Mouse (Mus musculus) stomach, postnatal 0 days (tissue): Measurements from ENCODE around the gene Sgk1. TPM values are rescaled to one million over a fixed set of nuclear protein-coding genes. Genes with fewer than 3 reads are reported as not detected.

Experiments
- ATAC-seq: fragments of 200-750 bp; cut with Nextera tagmentation; 2 replicates; pipeline ENCODE4 v1.8.0; 2017; ENCODE audit not compliant: low FRiP score, low TSS enrichment
- DNase-seq: peaks from one replicate; pipeline ENCODE4 v3.0.0-alpha.2; 2016; ENCODE audit warnings: low spot score
- H3K27ac ChIP-seq: fragments of 300-500 bp; sonication (generic); replicated peaks from 2 replicates; pipeline ENCODE4 v1.5.1; 2014; ENCODE audit warnings: mild to moderate bottlenecking, control low read depth
- H3K27me3 ChIP-seq: fragments of 300-500 bp; sonication (generic); 2 replicates; pipeline ENCODE4 v1.6.1; 2014; ENCODE audit warnings: low read length; ENCODE audit not compliant: control insufficient read depth, insufficient read depth
- H3K36me3 ChIP-seq: fragments of 300-500 bp; sonication (generic); 2 replicates; pipeline ENCODE4 v1.6.1; 2014; ENCODE audit warnings: low read length, mixed read lengths; ENCODE audit not compliant: control insufficient read depth, insufficient read depth
- H3K4me1 ChIP-seq: fragments of 300-500 bp; sonication (generic); replicated peaks from 2 replicates; pipeline ENCODE4 v1.6.1; 2014; ENCODE audit warnings: antibody characterized with exemption; ENCODE audit not compliant: control insufficient read depth, insufficient read depth
- H3K4me2 ChIP-seq: fragments of 300-500 bp; sonication (generic); replicated peaks from 2 replicates; pipeline ENCODE4 v1.6.1; 2014; ENCODE audit warnings: low read depth, mild to moderate bottlenecking, control low read depth, moderate library complexity
- H3K4me3 ChIP-seq: fragments of 300-500 bp; sonication (generic); 2 replicates; pipeline ENCODE4 v1.5.1; 2014; ENCODE audit warnings: low read depth, low read length, control low read depth
- H3K9ac ChIP-seq: fragments of 300-500 bp; sonication (generic); 2 replicates; pipeline ENCODE4 v1.6.1; 2014; ENCODE audit warnings: mild to moderate bottlenecking, low read length, control low read depth, mixed read lengths
- H3K9me3 ChIP-seq: fragments of 300-500 bp; sonication (generic); 2 replicates; pipeline ENCODE4 v1.6.1; 2016; ENCODE audit warnings: low read length; ENCODE audit not compliant: control insufficient read depth
- CTCF ChIP-seq: IDR thresholded peaks from 2 replicates; pipeline ENCODE4 v1.5.1; 2016; ENCODE audit warnings: antibody characterized with exemption, low read depth, mild to moderate bottlenecking, moderate library complexity
- EP300 ChIP-seq: optimal IDR thresholded peaks from 2 replicates; pipeline ENCODE3; 2016; ENCODE audit warnings: antibody characterized with exemption
- WGBS: fragments of 180-500 bp; shearing (Covaris S2); extraction: QIAGEN DNeasy Blood & Tissue Kit; methylation state at CpG from one replicate; pipeline ENCODE4 v1.1.7; 2014; 5-methylcytosine and 5-hydroxymethylcytosine counted together
- polyA plus RNA-seq: library from polyadenylated mRNA; unstranded; fragments of >200 nt; fragmentation: Nextera tagmentation; extraction: Ambion mirVana; gene quantifications from 2 replicates; pipeline ENCODE4 v1.2.1, GENCODE M21; 2015

The Sgk1 gene
- polyA plus RNA-seq, 1 experiment from 2014 or later: 60.0 TPM

GRCm38 (mm10) chr10:21847931-21848670 lies 33.9 kb upstream of the Sgk1 start:
- no peaks in the 10 kb centered on the region for H3K9me3 ChIP-seq
- DNase-seq: peak; percentile 18
- H3K4me2 ChIP-seq: no peak overlapping the region
- H3K27me3 ChIP-seq: no peaks in the 10 kb centered on the region
- no peak for TF ChIP-seq CTCF
- peak; percentile 80 for TF ChIP-seq EP300
- WGBS: 63% methylated on average over 16 of the region's 16 CpGs
- no peak overlapping the region for H3K9ac ChIP-seq
- peak; percentile 30; the same call in 1 of the 2 replicates for ATAC-seq
- H3K4me3 ChIP-seq: no peak overlapping the region
- no peaks in the 10 kb centered on the region for H3K4me1 ChIP-seq
- no peaks in the 10 kb centered on the region for H3K36me3 ChIP-seq
- H3K27ac ChIP-seq: peak overlapping the region; percentile 85

- TF ChIP-seq CTCF (no peak), EP300 (no peak)
- Histone ChIP-seq H3K4me3 (no peak overlapping the region), H3K4me2 (no peak overlapping the region), H3K9ac (no peak overlapping the region), H3K27ac (peak overlapping the region; percentile 85), H3K36me3 (no peaks in the 10 kb centered on the region), H3K4me1 (no peaks in the 10 kb centered on the region; the same call in 1 of the 2 replicates), H3K27me3 (no peaks in the 10 kb centered on the region), H3K9me3 (no peaks in the 10 kb centered on the region)
- WGBS: 57% methylated on average over 8 of the region's 8 CpGs
- DNase-seq (peak; percentile 24), ATAC-seq (peak; percentile 85)
Measured at GRCm38 (mm10) chr10:21849251-21849650, 32.7 kb upstream of the Sgk1 start.

- peak overlapping the region; percentile 78; the same call in 1 of the 2 replicates for H3K27ac ChIP-seq
- no peak overlapping the region for H3K4me2 ChIP-seq
- ATAC-seq (no peak), DNase-seq (peak; percentile 17)
- no peaks in the 10 kb centered on the region for H3K36me3 ChIP-seq
- H3K9me3 ChIP-seq: no peaks in the 10 kb centered on the region
- H3K4me1 ChIP-seq: no peaks in the 10 kb centered on the region; the same call in 1 of the 2 replicates
- no peaks in the 10 kb centered on the region for H3K27me3 ChIP-seq
- H3K4me3 ChIP-seq: no peak overlapping the region
- 75% methylated on average over 3 of the region's 3 CpGs for WGBS
- TF ChIP-seq EP300 (no peak), CTCF (no peak)
- H3K9ac ChIP-seq: no peak overlapping the region
Measured at GRCm38 (mm10) chr10:21850330-21850729, 31.7 kb upstream of the Sgk1 start.

- ATAC-seq (no peak), DNase-seq (no peak)
- 58% methylated on average over 6 of the region's 6 CpGs for WGBS
- Histone ChIP-seq H3K4me3 (no peak overlapping the region), H3K27ac (peak overlapping the region; percentile 65; the same call in 1 of the 2 replicates), H3K27me3 (no peaks in the 10 kb centered on the region), H3K4me2 (no peak overlapping the region), H3K4me1 (no peaks in the 10 kb centered on the region; the same call in 1 of the 2 replicates), H3K36me3 (no peaks in the 10 kb centered on the region), H3K9ac (no peak overlapping the region), H3K9me3 (no peaks in the 10 kb centered on the region)
- TF ChIP-seq EP300 (no peak), CTCF (no peak)
Measured at GRCm38 (mm10) chr10:21853122-21853521, 28.9 kb upstream of the Sgk1 start.

DNA sequence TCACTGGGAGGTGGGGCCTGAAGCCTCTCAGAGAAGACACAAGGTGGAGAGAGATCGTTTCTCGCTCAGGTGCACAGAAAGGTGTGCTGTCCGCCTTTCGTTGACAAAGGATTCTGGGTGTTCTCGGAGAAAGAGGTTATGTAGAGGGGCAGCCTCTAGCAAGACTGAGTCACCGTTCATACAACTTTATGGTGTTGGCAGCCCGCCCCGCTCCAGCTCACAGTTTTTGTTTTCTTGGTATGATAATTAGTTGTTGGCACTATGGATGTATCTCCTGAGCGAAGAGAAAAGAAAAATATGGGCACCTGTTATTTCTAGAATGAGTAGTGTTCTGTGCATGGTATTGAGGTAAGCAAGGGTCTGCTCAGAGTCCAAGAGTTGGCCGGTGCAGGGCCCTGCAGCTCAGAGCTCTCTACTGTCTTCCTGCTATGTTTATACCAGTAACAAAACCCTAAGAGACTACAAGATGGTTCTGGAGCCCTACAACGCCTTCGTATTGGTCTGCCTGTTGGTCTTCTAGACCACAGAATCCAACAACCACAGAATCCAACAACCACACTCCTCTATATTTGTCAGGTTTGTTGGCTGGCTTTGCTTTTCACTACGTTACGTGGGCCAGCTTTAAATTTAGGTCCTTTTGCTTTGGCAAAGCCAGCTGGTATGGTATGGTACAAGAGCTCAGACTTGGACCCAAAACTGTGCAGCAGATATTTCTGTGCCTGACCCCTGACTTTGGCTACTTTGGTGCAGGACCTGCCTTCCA lies 28.2 kb upstream of the Sgk1 start:
- no peak overlapping the region; the same call in 1 of the 2 replicates for H3K27ac ChIP-seq
- no peaks in the 10 kb centered on the region; the same call in 1 of the 2 replicates for H3K4me1 ChIP-seq
- 76% methylated on average over 14 of the region's 14 CpGs for WGBS
- no peak for ATAC-seq
- DNase-seq: no peak
- H3K36me3 ChIP-seq: no peaks in the 10 kb centered on the region
- TF ChIP-seq CTCF (no peak), EP300 (no peak)
- H3K9ac ChIP-seq: no peak overlapping the region
- no peaks in the 10 kb centered on the region for H3K27me3 ChIP-seq
- no peak overlapping the region for H3K4me2 ChIP-seq
- H3K4me3 ChIP-seq: no peak overlapping the region
- H3K9me3 ChIP-seq: no peaks in the 10 kb centered on the region
